Mouse (Mus musculus) kidney, adult 8-10 months (tissue): ENCODE results near the gene Cryge.
"Not testable (repeated sequence)": the region's sequence is repeated elsewhere in the genome, so short reads cannot be mapped to it uniquely, and the experiment has no call there.

Experiments used
- DNase-seq, 2 experiments: peaks; one replicate each; pipeline ENCODE4 v3.0.0; 2022

Cryge gene

GRCm38 (mm10) chr1:65050952-65051351, at the start of gene Cryge:
Cryge (minus strand) TSS chr1:65051149.
- not testable (repeated sequence) for DNase-seq

GRCm38 (mm10) chr1:65096953-65097352, 46.0 kb upstream of the Cryge start:
- no peak for DNase-seq

GRCm38 (mm10) chr1:65091566-65091965, 40.6 kb upstream of the Cryge start:
- DNase-seq: no peak

DNA sequence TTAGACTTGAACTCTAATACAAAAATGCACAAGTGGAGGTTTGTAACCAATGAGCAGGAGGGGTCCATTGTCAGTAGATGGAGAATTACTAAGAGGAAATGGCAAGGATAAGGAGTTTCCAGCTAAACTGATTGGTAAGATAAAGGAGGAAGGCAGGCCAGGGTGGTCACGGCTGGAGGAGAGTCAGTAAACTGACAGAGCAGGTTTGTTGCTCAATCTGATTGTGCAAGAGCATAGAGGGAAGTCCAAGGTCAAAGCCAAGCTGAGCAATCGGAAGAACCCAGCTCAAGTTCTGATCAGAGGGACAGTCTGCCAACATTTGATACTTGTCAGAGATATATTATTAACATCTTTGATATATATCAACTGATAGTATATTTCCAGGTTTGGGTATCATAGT, 39.4 kb upstream of the Cryge start:
- DNase-seq: no peak

- DNase-seq: no peak
Observed at GRCm38 (mm10) chr1:65088567-65089356, 37.8 kb upstream of the Cryge start.

DNA sequence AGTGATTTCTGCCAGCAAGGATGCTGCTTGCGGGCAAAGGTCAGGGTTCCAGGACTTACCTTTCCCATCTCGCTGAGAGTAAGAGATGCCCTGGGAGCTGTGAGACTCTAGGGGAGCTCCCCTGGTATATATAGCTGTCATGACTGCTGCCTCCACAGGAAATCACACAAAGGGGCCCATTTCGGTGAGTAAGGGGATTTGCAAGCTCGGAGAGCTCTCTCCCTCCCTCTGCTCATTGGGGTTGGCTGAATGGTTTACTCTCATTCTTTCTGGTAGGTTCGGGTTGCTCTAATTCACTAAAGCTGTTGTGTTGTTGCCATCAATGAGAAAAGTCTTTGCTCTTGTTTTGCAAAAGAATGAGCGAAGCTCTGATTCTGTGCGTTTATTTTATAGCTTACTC, 31.2 kb upstream of the Cryge start, which contains the start of gene Crygb:
TSS of gene Crygb (minus strand) at position 101 of the 400 bp plus-strand sequence.
- DNase-seq: no peak

- no peak for DNase-seq
Observed at GRCm38 (mm10) chr1:65075607-65076006, 24.7 kb upstream of the Cryge start.

GRCm38 (mm10) chr1:65073589-65073988, 22.6 kb upstream of the Cryge start, which contains the start of gene Crygc:
Crygc (minus strand) TSS chr1:65073689.
- no peak for DNase-seq

DNA sequence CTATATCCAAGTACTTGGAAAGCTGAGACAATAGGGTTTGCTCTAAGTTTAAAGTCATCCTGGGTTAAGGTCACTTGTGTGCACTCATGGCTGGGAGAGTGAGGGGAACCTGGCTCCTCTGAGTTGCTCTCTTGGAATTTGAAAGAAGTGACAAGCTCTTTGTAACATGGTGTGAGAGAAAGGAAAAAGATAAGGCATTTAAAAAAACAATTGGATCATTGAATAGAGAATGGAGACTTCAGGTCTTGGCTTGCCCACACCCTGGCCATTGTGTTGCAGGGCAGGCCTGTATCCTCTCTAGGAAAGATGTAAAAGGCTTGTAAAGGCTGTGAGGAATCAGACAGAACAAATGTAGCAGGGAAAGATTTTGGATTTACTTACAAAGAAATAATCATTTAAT, 16.9 kb upstream of the Cryge start:
- no peak for DNase-seq

DNA sequence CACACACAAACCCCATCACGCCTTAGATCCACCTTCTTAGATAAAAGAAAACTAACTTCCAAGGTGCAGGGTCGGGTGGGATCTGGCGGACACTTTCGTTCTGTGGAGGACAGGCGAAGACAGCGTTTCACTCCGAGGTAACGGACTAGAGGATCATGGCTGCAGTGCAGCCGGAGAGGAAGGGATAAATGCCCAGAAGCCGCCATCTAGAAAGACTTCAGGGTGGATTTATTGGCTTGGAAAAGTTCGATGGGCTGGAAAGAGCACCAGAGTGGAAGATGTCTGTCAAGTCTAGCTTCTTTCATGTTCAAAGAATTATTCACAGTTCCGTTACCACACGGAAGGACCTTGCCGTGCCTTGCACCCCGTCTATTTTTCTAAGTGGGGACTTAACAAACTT, 13.3 kb upstream of the Cryge start:
- DNase-seq: no peak

- DNase-seq: no peak
Observed at GRCm38 (mm10) chr1:65063352-65063751, 12.4 kb upstream of the Cryge start, which contains the start of gene Crygd. Crygd (minus strand) TSS chr1:65063452.

DNA sequence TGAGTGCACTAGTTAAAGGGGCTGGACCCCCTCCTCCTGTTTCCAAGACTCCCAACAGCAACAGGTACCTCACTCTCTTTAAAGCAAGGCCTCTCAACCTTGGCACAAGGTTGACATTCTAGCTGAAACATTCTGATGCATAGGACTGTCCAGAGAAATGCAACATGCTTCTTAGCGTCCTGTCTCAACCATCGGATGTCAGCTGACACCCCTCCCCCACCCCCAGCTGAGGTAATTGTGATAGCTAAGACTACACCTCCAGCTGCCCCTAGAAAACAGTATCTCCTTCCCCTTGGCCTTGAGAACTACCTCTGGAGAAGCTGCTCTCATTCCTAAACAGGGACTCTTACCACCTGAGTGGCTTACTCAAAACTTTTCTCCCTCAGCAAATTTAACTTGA, 1.2 kb upstream of the Cryge start:
- DNase-seq: no peak

DNA sequence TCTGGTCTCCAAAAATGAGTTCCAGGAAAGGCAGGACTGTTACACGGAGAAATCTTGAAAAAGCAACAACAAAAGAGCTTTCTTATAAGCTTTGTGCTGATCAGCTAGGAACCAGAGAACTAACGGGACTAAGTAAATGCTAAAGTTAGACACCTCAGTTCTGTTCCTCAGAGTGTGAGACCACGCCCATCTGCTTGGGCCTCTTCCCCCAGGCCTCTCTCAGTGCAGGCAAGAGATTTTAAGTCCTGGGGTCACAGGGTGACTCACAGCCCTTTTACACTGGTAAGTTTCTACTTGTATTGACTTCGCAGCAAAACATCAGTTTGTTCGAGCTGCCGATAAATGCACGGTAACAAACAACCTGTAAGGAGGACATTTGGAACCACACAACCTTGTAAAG, 747 bp upstream of the Cryge start:
- no peak for DNase-seq

- DNase-seq: peak; percentile 43 to 50
Observed at GRCm38 (mm10) chr1:65048781-65049180, 2.2 kb downstream of the Cryge start.

DNA sequence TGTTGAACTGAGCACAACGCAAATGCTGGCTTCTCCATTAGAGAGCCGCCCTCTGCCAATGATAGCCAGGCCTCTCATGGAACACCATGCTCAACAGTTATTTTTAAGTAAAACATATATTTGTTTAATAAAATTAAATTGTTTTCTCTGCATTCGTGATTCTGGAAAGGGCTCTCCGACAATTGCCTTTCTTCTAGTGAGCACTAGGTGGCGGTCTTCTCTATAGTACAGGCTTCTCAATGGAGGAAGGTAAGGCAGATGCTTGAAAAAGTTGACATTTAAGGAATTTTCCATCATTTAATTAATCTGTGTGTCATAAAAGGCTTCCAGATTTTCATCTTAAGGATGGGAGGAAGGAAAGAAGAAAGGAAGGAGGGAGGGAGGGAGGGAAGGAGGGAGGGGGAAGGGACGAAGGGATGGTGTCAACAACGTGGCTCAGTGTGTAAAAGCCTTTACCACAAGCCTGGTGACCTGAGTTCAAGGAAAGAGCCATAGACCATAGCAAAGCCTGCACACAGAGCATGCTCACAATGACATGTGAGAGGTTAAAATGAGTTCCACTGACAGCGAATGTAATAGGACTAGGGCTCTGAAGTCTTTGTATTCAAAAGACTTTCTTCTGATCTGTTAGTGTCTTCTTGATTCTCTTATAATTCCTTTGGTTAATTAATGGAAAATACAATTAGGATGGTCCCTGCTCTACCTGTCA, 4.4 kb downstream of the Cryge start:
- peak; percentile 6 to 14 for DNase-seq

DNA sequence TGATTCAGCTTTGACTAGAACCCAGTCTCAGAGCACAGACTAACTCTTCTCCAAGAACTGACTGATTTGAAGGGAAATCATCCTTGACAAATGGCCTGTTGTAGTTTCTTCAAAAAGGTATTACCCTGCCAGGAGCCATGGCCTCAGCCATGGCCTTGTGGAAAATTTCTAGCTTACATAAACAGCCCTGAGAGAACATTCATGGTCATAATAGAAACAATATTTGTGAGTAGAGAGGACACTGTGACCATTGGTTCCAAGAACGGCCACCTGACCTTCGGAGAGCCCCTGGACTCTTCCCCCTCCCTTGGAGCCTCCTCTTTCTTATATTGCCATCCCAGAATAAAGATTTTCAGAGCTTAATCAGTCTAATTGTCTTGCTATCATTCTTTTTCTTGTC, 7.5 kb downstream of the Cryge start:
- DNase-seq: no peak

GRCm38 (mm10) chr1:65041837-65042236, 9.1 kb downstream of the Cryge start:
- DNase-seq: no peak

DNA sequence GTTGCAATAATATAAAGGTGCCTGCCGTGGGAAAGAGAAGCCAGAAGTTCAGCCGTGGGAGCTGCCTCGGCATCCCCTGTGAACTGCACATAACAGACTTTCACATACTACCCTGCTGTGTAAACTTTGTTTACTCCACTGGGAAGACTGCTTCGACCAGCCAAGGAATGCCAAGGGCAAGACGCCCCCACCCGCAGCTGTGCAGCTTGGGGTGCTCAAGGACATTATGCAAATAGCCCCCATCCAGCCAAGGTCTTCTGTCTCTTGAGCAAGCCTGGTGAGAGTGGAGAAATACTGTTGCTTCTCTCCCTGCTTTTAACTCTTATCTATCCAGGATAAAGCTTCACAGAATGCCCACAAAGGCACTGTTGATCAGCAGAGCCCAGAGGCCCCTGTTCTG, 10.1 kb downstream of the Cryge start:
- no peak for DNase-seq

GRCm38 (mm10) chr1:65039679-65040078, 11.3 kb downstream of the Cryge start:
- no peak for DNase-seq

DNA sequence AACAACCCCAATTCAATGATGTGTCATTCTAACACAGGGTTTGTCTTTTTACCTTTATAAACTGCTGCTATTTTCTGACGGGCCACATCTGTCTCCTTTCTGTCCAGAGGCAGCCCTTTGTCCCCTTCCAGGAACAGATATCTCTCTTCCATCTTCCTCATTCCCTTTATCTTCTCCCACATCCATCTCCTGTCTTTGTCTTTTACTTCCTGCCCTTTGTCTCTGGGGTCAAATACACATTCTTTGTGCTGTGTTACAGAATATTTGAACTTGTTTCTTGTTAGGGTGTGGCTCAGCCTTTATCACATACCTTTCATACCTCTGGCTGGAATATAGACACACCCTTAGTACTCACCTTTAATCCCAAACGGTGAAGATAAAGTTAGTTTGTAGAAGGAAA, 13.4 kb downstream of the Cryge start:
- DNase-seq: no peak

DNA sequence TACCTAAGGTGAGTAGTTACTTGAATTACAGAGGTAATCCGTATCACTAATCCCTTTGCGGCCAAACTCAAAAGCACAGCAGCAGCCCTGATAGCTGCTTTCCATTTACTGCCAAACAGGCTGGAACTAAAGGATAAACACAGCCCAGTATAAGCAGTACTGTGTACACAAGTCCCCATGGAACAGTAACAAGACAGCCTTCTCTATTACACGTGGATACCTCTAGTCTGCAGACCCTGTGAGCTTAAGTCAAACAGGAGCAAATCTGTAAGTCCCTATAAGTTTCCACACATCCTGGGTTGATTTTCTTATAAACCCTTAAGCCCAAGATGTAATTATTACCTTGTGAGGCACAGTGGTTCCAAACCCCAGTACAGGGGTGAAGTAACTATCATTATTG, 15.4 kb downstream of the Cryge start:
- no peak for DNase-seq

- DNase-seq: no peak
Observed at GRCm38 (mm10) chr1:65032641-65033040, 18.3 kb downstream of the Cryge start, which contains the start of gene Akr1cl. Akr1cl (minus strand) TSS chr1:65032759.

GRCm38 (mm10) chr1:65028206-65028605, 22.7 kb downstream of the Cryge start:
- no peak for DNase-seq

GRCm38 (mm10) chr1:65012726-65013125, 38.2 kb downstream of the Cryge start:
- DNase-seq: no peak
